In genomic region chr12:37450366-37451156, GRCm38 (mm10) we compare ENCODE assay signal across 8 mouse cellular contexts.
DNase-seq lines count a peak whose midpoint lies in the region; ATAC-seq and TF ChIP-seq lines count a peak whose summit lies in the region.

No protein-coding gene starts in this region.

- TF ChIP-seq POLR2A in spleen, adult 2 months (IDR thresholded peaks at IDR 0.05; ENCODE audit: low read depth, low read length) = no peak
- TF ChIP-seq POLR2A in brain, embryonic 14.5 days (IDR thresholded peaks at IDR 0.05; ENCODE audit: borderline replicate concordance, extremely low read depth, insufficient read depth, insufficient read length, poor library complexity, severe bottlenecking) = no peak

- ATAC-seq in forebrain, embryonic 12.5 days (ENCODE audit: low FRiP score) = peak; percentile 76
- ATAC-seq in kidney, embryonic 16.5 days (ENCODE audit: low FRiP score, low TSS enrichment) = 0 out of 2 replicates have a peak, but pooled peaks have one; percentile 19
- ATAC-seq in limb, embryonic 13.5 days (ENCODE audit: low FRiP score, low read depth) = peak; percentile 51
- ATAC-seq in erythroblast, adult 5-6 weeks (replicated peaks; ENCODE audit: low FRiP score, poor library complexity, severe bottlenecking) = no peak

- H3K27me3 ChIP-seq in spleen, adult 2 months (ENCODE audit: control insufficient read depth, insufficient read depth, low read length) = no peaks in the 10 kb centered on the region
- H3K27me3 ChIP-seq in forebrain, embryonic 12.5 days = no peaks in the 10 kb centered on the region
- H3K27me3 ChIP-seq in kidney, embryonic 16.5 days (ENCODE audit: insufficient read depth, low read length) = no peaks in the 10 kb centered on the region
- no peaks in the 10 kb centered on the region for H3K27me3 ChIP-seq in limb, embryonic 13.5 days

- TF ChIP-seq CTCF in spleen, adult 2 months (IDR thresholded peaks at IDR 0.05; ENCODE audit: extremely low read depth, insufficient read depth, insufficient read length, insufficient replicate concordance) = no peak
- peak; percentile 75; the same call in 1 of the 2 replicates for TF ChIP-seq CTCF in brain, embryonic 14.5 days (IDR thresholded peaks at IDR 0.05; ENCODE audit: borderline replicate concordance, extremely low read depth, insufficient read depth, insufficient read length)

- no peaks in the 10 kb centered on the region for H3K36me3 ChIP-seq in spleen, adult 2 months (ENCODE audit: control insufficient read depth, insufficient read depth, low read length)
- H3K36me3 ChIP-seq in forebrain, embryonic 12.5 days (replicated peaks) = no peaks in the 10 kb centered on the region
- H3K36me3 ChIP-seq in kidney, embryonic 16.5 days (ENCODE audit: insufficient read depth, low read length) = no peaks in the 10 kb centered on the region
- no peaks in the 10 kb centered on the region for H3K36me3 ChIP-seq in limb, embryonic 13.5 days

- WGBS in spleen, adult 2 months = 17% methylated on average over 6 of the region's 6 CpGs
- 15% methylated on average over 6 of the region's 6 CpGs for WGBS in forebrain, embryonic 12.5 days
- WGBS in kidney, embryonic 16.5 days = 9% methylated on average over 6 of the region's 6 CpGs
- WGBS in limb, embryonic 13.5 days = 11% methylated on average over 6 of the region's 6 CpGs

- H3K9ac ChIP-seq in forebrain, embryonic 12.5 days = no peak overlapping the region
- no peak overlapping the region for H3K9ac ChIP-seq in kidney, embryonic 16.5 days (replicated peaks; ENCODE audit: low read length)
- no peak overlapping the region for H3K9ac ChIP-seq in limb, embryonic 13.5 days

- H3K4me3 ChIP-seq in spleen, adult 2 months (ENCODE audit: extremely low read depth, insufficient read depth, insufficient read length) = no peak overlapping the region
- H3K4me3 ChIP-seq in forebrain, embryonic 12.5 days (replicated peaks) = no peak overlapping the region
- no peak overlapping the region for H3K4me3 ChIP-seq in kidney, embryonic 16.5 days (ENCODE audit: low read length)
- no peak overlapping the region for H3K4me3 ChIP-seq in limb, embryonic 13.5 days

- H3K27ac ChIP-seq in spleen, adult 2 months (ENCODE audit: insufficient read depth, low read length) = no peak overlapping the region
- H3K27ac ChIP-seq in forebrain, embryonic 12.5 days = no peak overlapping the region
- H3K27ac ChIP-seq in kidney, embryonic 16.5 days (ENCODE audit: low read length) = no peak overlapping the region
- no peak overlapping the region for H3K27ac ChIP-seq in limb, embryonic 13.5 days

- no peak overlapping the region for H3K4me2 ChIP-seq in forebrain, embryonic 12.5 days
- no peak overlapping the region for H3K4me2 ChIP-seq in kidney, embryonic 16.5 days (replicated peaks; ENCODE audit: low read depth, low read length)
- no peak overlapping the region for H3K4me2 ChIP-seq in limb, embryonic 13.5 days (replicated peaks)

- H3K4me1 ChIP-seq in spleen, adult 2 months (ENCODE audit: control insufficient read depth, insufficient read depth, insufficient read length) = no peaks in the 10 kb centered on the region
- H3K4me1 ChIP-seq in forebrain, embryonic 12.5 days = no peaks in the 10 kb centered on the region
- no peaks in the 10 kb centered on the region for H3K4me1 ChIP-seq in kidney, embryonic 16.5 days (ENCODE audit: insufficient read depth, low read length)
- peaks cover 2% of the 10 kb centered on the region; the same call in 1 of the 2 replicates for H3K4me1 ChIP-seq in limb, embryonic 13.5 days

- no peaks in the 10 kb centered on the region for H3K9me3 ChIP-seq in forebrain, embryonic 12.5 days
- H3K9me3 ChIP-seq in kidney, embryonic 16.5 days (ENCODE audit: low read length) = no peaks in the 10 kb centered on the region
- H3K9me3 ChIP-seq in limb, embryonic 13.5 days = no peaks in the 10 kb centered on the region

- peak; percentile 3 to 4 for DNase-seq in spleen, adult 2 months (ENCODE audit: low read depth in 1 of 2, low spot score in 2 of 2)
- no peak for DNase-seq in spleen, adult 12 weeks (ENCODE audit: low spot score)
- DNase-seq in brain, embryonic 14.5 days (ENCODE audit: low read depth) = peak; percentile 90
- peak; percentile 30 for DNase-seq in retina, adult 2 months (ENCODE audit: low read depth, low spot score)
